Mouse (Mus musculus): ENCODE measurements around the gene Ctsl.

- no peak for TF ChIP-seq CTCF (IDR thresholded peaks at IDR 0.05; ENCODE audit: insufficient read depth, low read depth, low read length)
- TF ChIP-seq POLR2A (IDR thresholded peaks at IDR 0.05; ENCODE audit: insufficient read depth, low read depth, low read length) = no peak
These were observed 8.6 kb downstream of the Ctsl start for GRCm38 (mm10) chr13:64362139-64362538.

Measured in olfactory bulb, adult 2 months (tissue).